Mouse (Mus musculus) c-Kit-positive CD71-positive TER-119-negative erythroid progenitor cells, embryonic 14.5 days (primary cell): Measurements from ENCODE around the gene Fsip1.

Experiments used
- DNase-seq: peaks from one replicate; pipeline ENCODE4 v3.0.0-alpha.2; 2013; ENCODE audit warnings: low read depth

Gene Fsip1

GRCm38 (mm10) chr2:118254516-118254915 is 2.2 kb downstream of the Fsip1 start:
- no peak for DNase-seq

GRCm38 (mm10) chr2:118248966-118249365 is 7.8 kb downstream of the Fsip1 start:
- no peak for DNase-seq

- DNase-seq, result no peak
Measured at GRCm38 (mm10) chr2:118248016-118248415, 8.8 kb downstream of the Fsip1 start.

GRCm38 (mm10) chr2:118245914-118246313 is 10.9 kb downstream of the Fsip1 start:
- peak; percentile 42 for DNase-seq

GRCm38 (mm10) chr2:118236196-118236595 is 20.6 kb downstream of the Fsip1 start:
- DNase-seq, result no peak

- DNase-seq, result no peak
Measured at GRCm38 (mm10) chr2:118235614-118236013, 21.2 kb downstream of the Fsip1 start.

- DNase-seq, result no peak
Measured at GRCm38 (mm10) chr2:118230544-118230943, 26.2 kb downstream of the Fsip1 start.

GRCm38 (mm10) chr2:118228486-118229079 is 28.2 kb downstream of the Fsip1 start:
- no peak for DNase-seq

GRCm38 (mm10) chr2:118225316-118226041 is 31.3 kb downstream of the Fsip1 start:
- DNase-seq, result no peak

- no peak for DNase-seq
Measured at GRCm38 (mm10) chr2:118217993-118218595, 38.7 kb downstream of the Fsip1 start.

GRCm38 (mm10) chr2:118209712-118210111 is 47.1 kb downstream of the Fsip1 start:
- DNase-seq, result no peak

GRCm38 (mm10) chr2:118208651-118209050 is 48.1 kb downstream of the Fsip1 start:
- DNase-seq, result no peak

GRCm38 (mm10) chr2:118205991-118206585 is 50.7 kb downstream of the Fsip1 start:
- DNase-seq, result no peak

GRCm38 (mm10) chr2:118204646-118205045 is 52.1 kb downstream of the Fsip1 start:
- no peak for DNase-seq

GRCm38 (mm10) chr2:118203739-118204461 is 52.9 kb downstream of the Fsip1 start:
- no peak for DNase-seq

GRCm38 (mm10) chr2:118202934-118203333 is 53.8 kb downstream of the Fsip1 start:
- no peak for DNase-seq

GRCm38 (mm10) chr2:118201983-118202382 is 54.8 kb downstream of the Fsip1 start:
- no peak for DNase-seq

GRCm38 (mm10) chr2:118199867-118200266 is 56.9 kb downstream of the Fsip1 start:
- peak; percentile 25 for DNase-seq

GRCm38 (mm10) chr2:118196966-118197365 is 59.8 kb downstream of the Fsip1 start:
- DNase-seq, result no peak

- no peak for DNase-seq
Measured at GRCm38 (mm10) chr2:118182136-118182535, 74.6 kb downstream of the Fsip1 start.

GRCm38 (mm10) chr2:118179873-118180585 is 76.7 kb downstream of the Fsip1 start:
- DNase-seq, result no peak

- no peak for DNase-seq
Measured at GRCm38 (mm10) chr2:118179472-118179871, 77.3 kb downstream of the Fsip1 start.
